Mouse (Mus musculus) mesoderm, embryonic 11.5 days (tissue): Measurements from ENCODE around the gene Odf3l1.

Source experiments
- DNase-seq: peaks from one replicate; pipeline ENCODE4 v3.0.0-alpha.2; 2012; ENCODE audit warnings: low read depth, low spot score

Odf3l1 gene

GRCm38 (mm10) chr9:56881539-56882082 lies 17.1 kb upstream of the Odf3l1 start:
- no peak for DNase-seq

- DNase-seq: no peak
Measured at GRCm38 (mm10) chr9:56880790-56881189, 16.3 kb upstream of the Odf3l1 start.

GRCm38 (mm10) chr9:56877284-56877683 lies 12.8 kb upstream of the Odf3l1 start:
- DNase-seq: no peak

GRCm38 (mm10) chr9:56876784-56877183 lies 12.3 kb upstream of the Odf3l1 start:
- DNase-seq: no peak

- no peak for DNase-seq
Measured at GRCm38 (mm10) chr9:56873097-56873496, 8.6 kb upstream of the Odf3l1 start.

- no peak for DNase-seq
Measured at GRCm38 (mm10) chr9:56872105-56872903, 7.8 kb upstream of the Odf3l1 start.

- no peak for DNase-seq
Measured at GRCm38 (mm10) chr9:56871191-56871590, 6.7 kb upstream of the Odf3l1 start.

- no peak for DNase-seq
Measured at GRCm38 (mm10) chr9:56870778-56871177, 6.3 kb upstream of the Odf3l1 start.

- no peak for DNase-seq
Measured at GRCm38 (mm10) chr9:56869552-56869951, 5.1 kb upstream of the Odf3l1 start.

GRCm38 (mm10) chr9:56868292-56868691 lies 3.8 kb upstream of the Odf3l1 start:
- no peak for DNase-seq

- no peak for DNase-seq
Measured at GRCm38 (mm10) chr9:56866430-56866829, 2.0 kb upstream of the Odf3l1 start.

- no peak for DNase-seq
Measured at GRCm38 (mm10) chr9:56865673-56866400, 1.4 kb upstream of the Odf3l1 start.

GRCm38 (mm10) chr9:56864832-56865231 lies 353 bp upstream of the Odf3l1 start, which contains the start of gene Cspg4:
TSS of gene Cspg4 (plus strand) at chr9:56865033.
- no peak for DNase-seq

- no peak for DNase-seq
Measured at GRCm38 (mm10) chr9:56862863-56863262, 1.6 kb downstream of the Odf3l1 start.

GRCm38 (mm10) chr9:56860486-56861269 lies 3.8 kb downstream of the Odf3l1 start:
- DNase-seq: no peak

GRCm38 (mm10) chr9:56860035-56860434 lies 4.4 kb downstream of the Odf3l1 start:
- no peak for DNase-seq

- DNase-seq: no peak
Measured at GRCm38 (mm10) chr9:56857463-56857862, 7.0 kb downstream of the Odf3l1 start.

GRCm38 (mm10) chr9:56851778-56852177 lies 12.7 kb downstream of the Odf3l1 start:
- no peak for DNase-seq

- no peak for DNase-seq
Measured at GRCm38 (mm10) chr9:56850905-56851252, 13.6 kb downstream of the Odf3l1 start.

- DNase-seq: no peak
Measured at GRCm38 (mm10) chr9:56850128-56850904, 14.2 kb downstream of the Odf3l1 start.

GRCm38 (mm10) chr9:56847523-56847922 lies 17.0 kb downstream of the Odf3l1 start:
- peak; percentile 77 for DNase-seq
